Mouse (Mus musculus) CH12.LX (cell line): Measurements from ENCODE around the gene Meiob. TPM values are rescaled to one million over a fixed set of nuclear protein-coding genes. Genes with fewer than 3 reads are reported as not detected.

Experiments
- DNase-seq: peaks from one replicate; pipeline ENCODE4 v3.0.0-alpha.2; 2013; ENCODE audit errors: extremely low read depth
- H3K27ac ChIP-seq: 2 replicates; pipeline ENCODE4 v1.5.1; 2012; ENCODE audit warnings: low read depth, mild to moderate bottlenecking, control low read depth, moderate library complexity; ENCODE audit not compliant: insufficient read depth
- H3K27me3 ChIP-seq: replicated peaks from 2 replicates; pipeline ENCODE3; 2012; ENCODE audit warnings: inconsistent platforms
- H3K36me3 ChIP-seq, 2 experiments: replicated peaks in 1 of 2; 2 replicates each; pipeline versions ENCODE3 to v1.6.1; 2012; ENCODE audit warnings: inconsistent platforms in 1 of 2, low read length in 1 of 2, mild to moderate bottlenecking in 1 of 2, mixed read lengths in 1 of 2, moderate library complexity in 1 of 2; ENCODE audit not compliant: control insufficient read depth in 1 of 2, insufficient read depth in 1 of 2
- H3K4me1 ChIP-seq, 2 experiments: 2 replicates each; pipeline ENCODE4 v1.6.1; 2012; ENCODE audit warnings: inconsistent platforms in 1 of 2, moderate library complexity in 1 of 2; ENCODE audit not compliant: insufficient read depth in 2 of 2, control insufficient read depth in 1 of 2
- H3K4me2 ChIP-seq: 2 replicates; pipeline ENCODE4 v1.6.1; 2012; ENCODE audit warnings: low read depth, mild to moderate bottlenecking, control low read depth; ENCODE audit not compliant: poor library complexity, insufficient read depth, severe bottlenecking
- H3K4me3 ChIP-seq, 3 experiments: fragments of 150-350 bp in 1 of 3; sonication (generic) in 1 of 3; replicated peaks in 1 of 3; 2 replicates each; pipeline versions ENCODE3 to v1.5.1; 2011 to 2012; ENCODE audit warnings: low read depth in 2 of 3, low read length in 2 of 3, mild to moderate bottlenecking in 2 of 3, moderate library complexity in 2 of 3, control low read depth in 1 of 3, improper control_type of control experiment in 1 of 3, inconsistent platforms in 1 of 3, mixed read lengths in 1 of 3; ENCODE audit not compliant: poor library complexity in 1 of 3
- H3K79me2 ChIP-seq: replicated peaks from 2 replicates; pipeline ENCODE4 v1.6.1; 2012; ENCODE audit warnings: mild to moderate bottlenecking, moderate library complexity; ENCODE audit not compliant: control insufficient read depth, poor library complexity, insufficient read depth, severe bottlenecking; ENCODE audit errors: extremely low read depth
- H3K9ac ChIP-seq: 2 replicates; pipeline ENCODE4 v1.6.1; 2012; ENCODE audit warnings: low read depth, mild to moderate bottlenecking, control low read depth, moderate library complexity; ENCODE audit not compliant: insufficient read depth
- H3K9me3 ChIP-seq: replicated peaks from 2 replicates; pipeline ENCODE3; 2012; ENCODE audit warnings: low read length, inconsistent platforms, mixed read lengths
- CHD2 ChIP-seq: IDR thresholded peaks from 2 replicates; pipeline ENCODE4 v1.6.1; 2011; ENCODE audit warnings: low read length, improper control_type of control experiment
- ELF1 ChIP-seq: IDR thresholded peaks from 2 replicates; pipeline ENCODE4 v1.6.1; 2014; ENCODE audit warnings: low read depth, mild to moderate bottlenecking, inconsistent platforms, low read length, improper control_type of control experiment
- EP300 ChIP-seq: IDR thresholded peaks from 2 replicates; pipeline ENCODE4 v1.6.1; 2011; ENCODE audit warnings: low read length, improper control_type of control experiment
- GABPA ChIP-seq: IDR thresholded peaks from 2 replicates; pipeline ENCODE4 v1.6.1; 2012; ENCODE audit warnings: low read depth, low read length, improper control_type of control experiment, inconsistent platforms; ENCODE audit not compliant: insufficient replicate concordance
- HCFC1 ChIP-seq: IDR thresholded peaks from 2 replicates; pipeline ENCODE4 v1.6.1; 2012; ENCODE audit warnings: low read depth, mild to moderate bottlenecking, inconsistent platforms, low read length, improper control_type of control experiment
- IRF4 ChIP-seq: IDR thresholded peaks from 2 replicates; pipeline ENCODE4 v1.6.1; 2014; ENCODE audit warnings: low read depth, mild to moderate bottlenecking, inconsistent platforms, low read length, improper control_type of control experiment
- JUN ChIP-seq: IDR thresholded peaks from 2 replicates; pipeline ENCODE4 v1.6.1; 2011; ENCODE audit warnings: low read depth, mild to moderate bottlenecking, low read length, improper control_type of control experiment, moderate library complexity; ENCODE audit not compliant: insufficient read depth
- JUND ChIP-seq: conservative IDR thresholded peaks from 2 replicates; pipeline ENCODE4 v1.6.1; 2011; ENCODE audit warnings: low read depth, low read length, improper control_type of control experiment
- KAT2A ChIP-seq: IDR thresholded peaks from 2 replicates; pipeline ENCODE4 v1.6.1; 2012; ENCODE audit warnings: low read length, improper control_type of control experiment, inconsistent platforms; ENCODE audit not compliant: insufficient replicate concordance
- MAFK ChIP-seq: IDR thresholded peaks from 2 replicates; pipeline ENCODE4 v1.6.1; 2011; ENCODE audit warnings: low read length, improper control_type of control experiment; ENCODE audit not compliant: insufficient replicate concordance
- MAX ChIP-seq: IDR thresholded peaks from 2 replicates; pipeline ENCODE4 v1.6.1; 2011; ENCODE audit warnings: low read length, improper control_type of control experiment
- MAZ ChIP-seq: IDR thresholded peaks from 2 replicates; pipeline ENCODE4 v1.6.1; 2012; ENCODE audit warnings: low read depth, mild to moderate bottlenecking, inconsistent platforms, low read length, improper control_type of control experiment, moderate library complexity
- MEF2A ChIP-seq: IDR thresholded peaks from 2 replicates; pipeline ENCODE4 v1.6.1; 2014; ENCODE audit warnings: low read depth, mild to moderate bottlenecking, inconsistent platforms, low read length, improper control_type of control experiment, borderline replicate concordance
- MXI1 ChIP-seq: IDR thresholded peaks from 2 replicates; pipeline ENCODE4 v1.6.1; 2011; ENCODE audit warnings: mild to moderate bottlenecking, low read depth, low read length, improper control_type of control experiment
- NRF1 ChIP-seq: IDR thresholded peaks from 2 replicates; pipeline ENCODE4 v1.6.1; 2014; ENCODE audit warnings: low read depth, mild to moderate bottlenecking, inconsistent platforms, low read length, improper control_type of control experiment, moderate library complexity
- PAX5 ChIP-seq: IDR thresholded peaks from 2 replicates; pipeline ENCODE4 v1.6.1; 2012; ENCODE audit warnings: low read length, inconsistent platforms, mixed read lengths
- POLR2A ChIP-seq: IDR thresholded peaks from 2 replicates; pipeline ENCODE4 v1.6.1; 2011; ENCODE audit warnings: low read depth, mild to moderate bottlenecking, improper control_type of control experiment, low read length
- POLR2AphosphoS2 ChIP-seq: IDR thresholded peaks from 2 replicates; pipeline ENCODE4 v1.6.1; 2011; ENCODE audit warnings: low read depth, low read length, improper control_type of control experiment
- SIN3A ChIP-seq: IDR thresholded peaks from 2 replicates; pipeline ENCODE4 v1.6.1; 2012; ENCODE audit warnings: low read length, improper control_type of control experiment, inconsistent platforms
- TBP ChIP-seq: conservative IDR thresholded peaks from 2 replicates; pipeline ENCODE4 v1.6.1; 2011; ENCODE audit warnings: low read depth, low read length, improper control_type of control experiment
- UBTF ChIP-seq: IDR thresholded peaks from 2 replicates; pipeline ENCODE4 v1.6.1; 2012; ENCODE audit warnings: low read depth, mild to moderate bottlenecking, inconsistent platforms, low read length, improper control_type of control experiment, moderate library complexity
- ZC3H11A ChIP-seq: IDR thresholded peaks from 2 replicates; pipeline ENCODE4 v1.6.1; 2012; ENCODE audit warnings: low read depth, mild to moderate bottlenecking, inconsistent platforms, low read length, improper control_type of control experiment
- ZKSCAN1 ChIP-seq: IDR thresholded peaks from 2 replicates; pipeline ENCODE4 v1.6.1; 2012; ENCODE audit warnings: low read depth, inconsistent platforms, low read length, improper control_type of control experiment, borderline replicate concordance
- dilution Hi-C: fragments of 300-500 bp; cut with MboI; formaldehyde crosslinking; loops from 2 replicates; pipeline ENCODE4 v1.14.3; 2020; ENCODE audit warnings: low sequenced_read_pairs; ENCODE audit not compliant: extremely low pct_unique_long_range_greater_than_20kb, extremely low pct_ligation_motif_present
- in situ Hi-C: fragments of 300-500 bp; cut with MboI; formaldehyde crosslinking; loops from 3 replicates; pipeline ENCODE4 v1.14.3; 2019; ENCODE audit warnings: low sequenced_read_pairs, low pct_ligation_motif_present, low pct_unique_long_range_greater_than_20kb, mixed read lengths
- polyA plus RNA-seq: library from polyadenylated mRNA; unstranded; fragments of >175 nt; gene quantifications from 2 replicates; pipeline ENCODE4 v1.2.1, GENCODE M21; 2012; ENCODE audit warnings: low read depth; ENCODE audit not compliant: insufficient read length
- total RNA-seq, 2 experiments: library from RNA; depleted of rRNA; stranded (reverse); fragments of 300-350 nt in 1 of 2; fragments of >200 nt in 1 of 2; gene quantifications; 2 replicates each; pipeline ENCODE4 v1.2.3; 2012 to 2014

Meiob gene
- total and polyA plus RNA-seq, 3 experiments, result 0.23 to 0.40 (median 0.30) TPM

DNA sequence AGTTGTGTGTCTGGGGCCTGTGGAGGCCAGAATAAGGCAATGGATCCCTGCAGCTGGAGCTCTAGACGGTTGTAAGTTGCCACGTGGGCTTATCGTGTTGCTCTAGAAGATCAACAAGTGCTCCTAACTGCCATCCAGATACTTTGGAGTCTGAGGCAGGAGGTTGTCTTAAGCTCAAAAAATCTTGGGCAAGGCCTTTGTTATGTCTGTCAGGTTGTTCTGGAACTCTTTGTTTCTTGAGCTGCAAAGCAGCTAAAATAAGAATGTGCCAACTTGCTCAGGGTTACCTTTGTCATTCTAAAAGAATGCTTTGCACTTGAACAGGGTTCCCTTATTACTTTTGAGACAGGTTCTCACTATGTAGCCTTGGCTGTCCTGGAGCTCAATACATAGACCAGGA, 7.1 kb downstream of the Meiob start:
- H3K27me3 ChIP-seq, result peaks cover 59% of the 10 kb centered on the region
- no peak overlapping the region for H3K9ac ChIP-seq
- in situ Hi-C loops, result no loop called here
- no peaks in the 10 kb centered on the region for H3K79me2 ChIP-seq
- TF ChIP-seq MXI1 (no peak), POLR2A (no peak), JUND (no peak), MAX (no peak), NRF1 (no peak), MAZ (no peak), EP300 (no peak), POLR2AphosphoS2 (no peak), MAFK (no peak), ZC3H11A (no peak), MEF2A (no peak), PAX5 (no peak)
- TF ChIP-seq, all 38 proteins: peak for 0
- Histone ChIP-seq H3K9me3 (no peaks in the 10 kb centered on the region), H3K36me3 (no peaks in the 10 kb centered on the region), H3K27ac (no peak overlapping the region), H3K4me1 (no peaks in the 10 kb centered on the region), H3K4me2 (no peak overlapping the region), H3K4me3 (no peak overlapping the region)
- dilution Hi-C loops, result no loop called here
- no peak for DNase-seq

DNA sequence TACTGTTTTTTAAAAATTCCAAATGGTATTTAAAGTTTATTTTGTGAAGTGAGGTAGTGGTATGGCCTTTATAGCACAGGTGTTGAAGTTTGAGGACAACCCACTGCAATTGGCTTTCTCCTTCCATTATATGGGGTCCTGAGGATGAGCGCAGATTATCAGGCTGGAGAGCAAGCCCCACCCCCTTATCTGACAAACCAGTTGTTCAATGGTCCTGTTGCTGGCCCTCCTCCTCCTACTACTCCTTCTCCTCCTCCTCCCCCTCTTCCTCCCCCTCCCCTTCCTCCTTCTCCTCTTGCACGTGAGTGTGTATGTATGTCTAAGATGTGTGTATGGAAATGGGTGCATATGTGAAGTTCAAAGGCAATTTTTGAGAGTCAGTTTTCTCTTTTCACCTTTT, 8.1 kb downstream of the Meiob start:
- H3K27ac ChIP-seq, result no peak overlapping the region
- dilution Hi-C loops, result no loop called here
- H3K9ac ChIP-seq, result no peak overlapping the region
- H3K4me2 ChIP-seq, result no peak overlapping the region
- no peak for TF ChIP-seq HCFC1
- no peak for TF ChIP-seq CHD2
- no peak for TF ChIP-seq POLR2AphosphoS2
- no peak for TF ChIP-seq ZKSCAN1
- TF ChIP-seq IRF4, result no peak
- TF ChIP-seq TBP, result no peak
- TF ChIP-seq SIN3A, result no peak
- TF ChIP-seq ZC3H11A, result no peak
- no peak for TF ChIP-seq GABPA
- TF ChIP-seq KAT2A, result no peak
- TF ChIP-seq MXI1, result no peak
- TF ChIP-seq MAFK, result no peak
- TF ChIP-seq UBTF, result no peak
- no peak for TF ChIP-seq ELF1
- no peak for TF ChIP-seq JUN
- H3K4me3 ChIP-seq, result no peak overlapping the region
- no peaks in the 10 kb centered on the region for H3K36me3 ChIP-seq
- in situ Hi-C loops, result no loop called here
- peaks cover 50% of the 10 kb centered on the region for H3K27me3 ChIP-seq
- no peaks in the 10 kb centered on the region for H3K79me2 ChIP-seq
- no peaks in the 10 kb centered on the region for H3K4me1 ChIP-seq
- DNase-seq, result no peak
- no peaks in the 10 kb centered on the region for H3K9me3 ChIP-seq
